Mouse (Mus musculus) liver, embryonic 13.5 days (tissue): ENCODE measurements around the gene Pdcd1lg2. TPM values are rescaled to one million over a fixed set of nuclear protein-coding genes. Genes with fewer than 3 reads are reported as not detected.

Source experiments
- polyA plus RNA-seq: library from polyadenylated mRNA; unstranded; fragments of >200 nt; fragmentation: Nextera tagmentation; extraction: Ambion mirVana; gene quantifications from 2 replicates; pipeline ENCODE4 v1.2.1, GENCODE M21; 2015

The Pdcd1lg2 gene
- polyA plus RNA-seq, 1 experiment from 2014 or later, result 0.06 TPM

Other genes starting within 250 kb of the Pdcd1lg2 start
- 10.9 and 11.8 TPM in 2 replicates for gene Jak2, start 159.1 kb upstream of the Pdcd1lg2 start, polyA plus RNA-seq
- 0.65 and 1.1 TPM in 2 replicates for gene Insl6, start 85.6 kb upstream of the Pdcd1lg2 start, polyA plus RNA-seq
- 0.15 TPM in 1 of 2 replicates, not detected in the other for gene Rln1, start 76.2 kb upstream of the Pdcd1lg2 start, polyA plus RNA-seq
- 32.8 and 38.5 TPM in 2 replicates for gene Plgrkt, start 43.5 kb upstream of the Pdcd1lg2 start, polyA plus RNA-seq
- gene Cd274, start 43.5 kb upstream of the Pdcd1lg2 start, polyA plus RNA-seq, result 0.16 and 0.31 TPM in 2 replicates
- 3.4 and 3.6 TPM in 2 replicates for gene Ric1, start 111.4 kb downstream of the Pdcd1lg2 start, polyA plus RNA-seq
- gene Ermp1, start 237.5 kb downstream of the Pdcd1lg2 start, polyA plus RNA-seq, result 9.0 and 10.9 TPM in 2 replicates